Mouse (Mus musculus): ENCODE data around the gene Obscn. TPM values are rescaled to one million over a fixed set of nuclear protein-coding genes. Genes with fewer than 3 reads are reported as not detected.

Gene Obscn
- polyA plus RNA-seq, 1 experiment = 0.43 TPM

DNA sequence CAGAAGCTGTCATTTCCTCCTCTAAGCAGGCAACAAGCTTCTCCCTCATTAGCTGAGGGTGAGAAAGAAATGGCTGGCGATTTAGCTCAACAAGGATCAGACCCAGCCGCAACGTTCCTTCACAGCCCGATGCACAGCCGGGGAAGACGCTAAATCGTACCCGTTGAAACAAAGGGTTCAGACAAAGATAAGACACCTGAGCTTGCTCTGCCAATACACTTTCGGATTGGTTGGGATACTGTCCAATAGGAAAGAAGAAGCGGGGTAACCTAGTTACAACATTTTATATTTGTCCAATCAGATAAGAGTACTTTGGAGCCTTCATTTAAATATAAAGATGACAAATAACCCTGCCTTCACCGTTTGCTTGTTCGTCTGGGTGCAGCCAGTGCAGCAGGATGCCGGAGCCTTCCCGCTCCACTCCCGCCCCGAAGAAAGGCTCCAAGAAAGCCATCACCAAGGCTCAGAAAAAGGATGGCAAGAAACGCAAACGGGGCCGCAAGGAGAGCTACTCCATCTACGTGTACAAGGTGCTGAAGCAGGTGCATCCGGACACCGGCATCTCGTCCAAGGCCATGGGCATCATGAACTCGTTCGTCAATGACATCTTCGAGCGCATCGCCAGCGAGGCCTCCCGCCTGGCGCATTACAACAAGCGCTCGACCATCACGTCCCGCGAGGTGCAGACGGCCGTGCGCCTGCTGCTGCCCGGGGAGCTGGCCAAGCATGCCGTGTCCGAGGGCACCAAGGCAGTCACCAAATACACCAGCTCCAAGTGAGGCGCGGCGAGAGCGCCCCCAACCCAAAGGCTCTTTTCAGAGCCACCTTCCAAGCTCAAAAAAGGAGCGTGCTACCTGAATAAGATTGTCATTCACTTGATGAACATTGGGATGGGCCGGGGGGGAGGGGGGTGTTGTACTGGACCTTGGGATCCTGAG, 187.4 kb downstream of the Obscn start, which contains the start of gene Hist3h2ba:
TSS of gene Hist3h2ba (plus strand) at position 379 of the 938 bp plus-strand sequence.
- WGBS = under 1% methylated on average over 48 of the region's 48 CpGs

DNA sequence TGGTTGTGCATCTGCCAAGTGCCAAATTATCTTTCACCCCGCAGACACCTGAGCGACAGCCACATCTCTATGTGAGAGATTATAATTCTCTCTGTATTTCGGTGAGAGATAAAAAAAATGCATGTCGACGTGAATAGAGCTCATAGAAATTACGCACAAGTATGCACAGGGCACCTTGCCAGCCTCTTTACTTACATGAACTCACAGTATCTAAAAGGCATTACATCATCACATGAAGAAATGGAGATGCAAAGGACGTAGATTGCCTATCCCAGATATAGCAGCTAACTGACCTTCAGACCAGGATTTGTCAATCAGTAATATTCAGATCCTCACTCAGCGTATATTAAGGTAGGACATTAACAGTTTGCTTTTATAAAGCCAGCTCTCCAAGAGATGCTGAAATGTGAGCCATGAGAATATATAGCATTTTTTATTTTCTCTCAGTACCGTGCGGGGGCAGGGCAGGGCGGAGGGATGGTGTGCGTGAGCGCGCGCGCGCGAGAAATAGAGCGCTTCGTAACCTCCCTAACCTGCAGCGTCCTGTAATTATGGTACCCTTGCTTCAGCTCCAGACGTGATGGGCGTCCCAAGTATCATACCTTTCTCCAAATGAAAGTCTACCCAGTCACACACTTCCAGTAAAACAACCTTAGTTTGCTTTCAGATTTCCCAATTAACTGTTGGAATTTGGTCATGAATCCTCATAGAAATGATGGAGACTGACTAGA, 188.2 kb downstream of the Obscn start:
- Histone ChIP-seq H3K4me3 (replicated peaks; ENCODE audit: insufficient read depth, low read depth, low read length) (peak overlapping the region; percentile 61), H3K27ac (ENCODE audit: insufficient read depth, low read length) (peak overlapping the region; percentile 89), H3K27me3 (ENCODE audit: control insufficient read depth, insufficient read depth, low read length) (no peaks in the 10 kb centered on the region), H3K4me1 (ENCODE audit: control insufficient read depth, insufficient read depth, low read length) (peaks cover 6% of the 10 kb centered on the region)
- peak; percentile 79 to 82 for DNase-seq
- TF ChIP-seq CTCF (IDR thresholded peaks at IDR 0.05; ENCODE audit: borderline replicate concordance, insufficient read depth, low read depth, low read length) = no peak
- no peak for TF ChIP-seq POLR2A (IDR thresholded peaks at IDR 0.05; ENCODE audit: borderline replicate concordance, insufficient read depth, low read length)
- 3% methylated on average over 23 of the region's 23 CpGs for WGBS

More for the DNA sequence above, 187.4 kb downstream of the Obscn start, which contains the start of gene Hist3h2ba:
- peak; percentile 91 to 97 for DNase-seq
- peak within 1 kb of the TSS; percentile 91 for H3K4me3 ChIP-seq (replicated peaks; ENCODE audit: insufficient read depth, low read depth, low read length)
- H3K4me1 ChIP-seq (ENCODE audit: control insufficient read depth, insufficient read depth, low read length) = peaks cover 6% of the 10 kb centered on the region
- TF ChIP-seq POLR2A (IDR thresholded peaks at IDR 0.05; ENCODE audit: borderline replicate concordance, insufficient read depth, low read length) = peak; percentile 99
- TF ChIP-seq CTCF (IDR thresholded peaks at IDR 0.05; ENCODE audit: borderline replicate concordance, insufficient read depth, low read depth, low read length) = no peak
- H3K27me3 ChIP-seq (ENCODE audit: control insufficient read depth, insufficient read depth, low read length) = no peaks in the 10 kb centered on the region
- H3K27ac ChIP-seq (ENCODE audit: insufficient read depth, low read length) = peak within 1 kb of the TSS; percentile 95

DNA sequence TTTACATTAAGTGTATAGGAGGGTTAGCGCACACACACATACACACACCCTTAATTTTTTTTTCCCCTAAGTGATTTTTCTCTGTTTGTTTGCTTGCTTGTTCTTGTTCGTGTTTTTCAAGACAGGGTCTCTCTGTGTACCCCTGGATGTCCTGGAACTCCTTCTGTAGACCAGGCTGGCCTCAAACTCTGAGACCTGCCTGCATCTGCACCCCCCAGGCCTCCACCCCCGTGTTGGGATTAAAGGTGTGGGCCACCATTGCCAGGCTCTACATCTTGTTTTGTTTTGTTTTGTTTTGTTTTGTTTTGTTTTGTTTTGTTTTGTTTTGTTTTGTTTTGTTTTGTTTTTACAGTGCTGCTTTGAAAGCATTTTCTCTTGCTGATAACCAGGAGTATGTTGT, 188.9 kb downstream of the Obscn start:
- WGBS = 57% methylated on average over 3 of the region's 3 CpGs
- DNase-seq = no peak
- peak overlapping the region; percentile 89 for H3K27ac ChIP-seq (ENCODE audit: insufficient read depth, low read length)
- H3K27me3 ChIP-seq (ENCODE audit: control insufficient read depth, insufficient read depth, low read length) = no peaks in the 10 kb centered on the region
- H3K4me1 ChIP-seq (ENCODE audit: control insufficient read depth, insufficient read depth, low read length) = peaks cover 6% of the 10 kb centered on the region
- TF ChIP-seq POLR2A (IDR thresholded peaks at IDR 0.05; ENCODE audit: borderline replicate concordance, insufficient read depth, low read length) = no peak
- TF ChIP-seq CTCF (IDR thresholded peaks at IDR 0.05; ENCODE audit: borderline replicate concordance, insufficient read depth, low read depth, low read length) = no peak
- H3K4me3 ChIP-seq (replicated peaks; ENCODE audit: insufficient read depth, low read depth, low read length) = peak overlapping the region; percentile 61

Other genes with a start within 250 kb of the Obscn start
- 5.4 and 6.3 TPM in 2 replicates for gene Zfp39, start 232.2 kb downstream of the Obscn start, polyA plus RNA-seq (2012; rRNA removed)
- gene Btnl10, start 218.5 kb downstream of the Obscn start, polyA plus RNA-seq (2012; rRNA removed) = not detected in 2 replicates
- gene Rnf187, start 197.5 kb downstream of the Obscn start, polyA plus RNA-seq (2012; rRNA removed) = 578 and 589 TPM in 2 replicates
- 154 and 186 TPM in 2 replicates for gene Hist3h2ba, start 187.5 kb downstream of the Obscn start, polyA plus RNA-seq (2012; rRNA removed)
- gene Hist3h2a, start 181.7 kb downstream of the Obscn start, polyA plus RNA-seq (2012; rRNA removed) = 41.3 and 43.2 TPM in 2 replicates
- gene Trim17, start 181.7 kb downstream of the Obscn start, polyA plus RNA-seq (2012; rRNA removed) = 3.5 and 4.8 TPM in 2 replicates
- gene Trim11, start 158.3 kb downstream of the Obscn start, polyA plus RNA-seq (2012; rRNA removed) = 25.3 and 27.5 TPM in 2 replicates
- gene Iba57, start 27.3 kb upstream of the Obscn start, polyA plus RNA-seq (2012; rRNA removed) = 5.1 and 5.7 TPM in 2 replicates
- gene Gjc2, start 46.8 kb upstream of the Obscn start, polyA plus RNA-seq (2012; rRNA removed) = 47.5 and 57.1 TPM in 2 replicates
- gene Guk1, start 55.8 kb upstream of the Obscn start, polyA plus RNA-seq (2012; rRNA removed) = 207 and 235 TPM in 2 replicates
- gene Mrpl55, start 66.1 kb upstream of the Obscn start, polyA plus RNA-seq (2012; rRNA removed) = 53.9 and 57.3 TPM in 2 replicates
- gene 2310033P09Rik, start 71.9 kb upstream of the Obscn start, polyA plus RNA-seq (2012; rRNA removed) = 28.4 and 29.6 TPM in 2 replicates
- gene Arf1, start 91.9 kb upstream of the Obscn start, polyA plus RNA-seq (2012; rRNA removed) = 514 and 515 TPM in 2 replicates
- not detected in 2 replicates for gene Wnt3a, start 154.3 kb upstream of the Obscn start, polyA plus RNA-seq (2012; rRNA removed)
- gene Wnt9a, start 170.5 kb upstream of the Obscn start, polyA plus RNA-seq (2012; rRNA removed) = 0.67 and 0.79 TPM in 2 replicates
- 0.11 TPM in 1 of 2 replicates, not detected in the other for gene Prss38, start 239.3 kb upstream of the Obscn start, polyA plus RNA-seq (2012; rRNA removed)